Mouse (Mus musculus) heart, adult 2 months (tissue): Measurements from ENCODE around the gene Rpl7a.

Experiments used
- CTCF ChIP-seq: fragments of 200-600 bp; IDR thresholded peaks from 2 replicates; pipeline ENCODE4 v1.8.1; 2022; ENCODE audit warnings: antibody characterized with exemption, mild to moderate bottlenecking, moderate library complexity
- EP300 ChIP-seq: fragments of 200-500 bp; IDR thresholded peaks from 2 replicates; pipeline ENCODE4 v1.6.1; 2011; ENCODE audit warnings: low read depth, low read length, control low read depth; ENCODE audit not compliant: insufficient read depth
- POLR2A ChIP-seq: fragments of 200-500 bp; IDR thresholded peaks from 2 replicates; pipeline ENCODE4 v1.6.1; 2011; ENCODE audit warnings: mild to moderate bottlenecking, low read depth, low read length, control low read depth; ENCODE audit not compliant: insufficient read depth

GRCm38 (mm10) chr2:26919684-26920083, 9.1 kb downstream of the Rpl7a start:
- no peak for TF ChIP-seq POLR2A
- no peak for TF ChIP-seq CTCF
- no peak for TF ChIP-seq EP300
